Mouse (Mus musculus) forebrain, embryonic 15.5 days (tissue): ENCODE data around the gene Pmel. TPM values are rescaled to one million over a fixed set of nuclear protein-coding genes. Genes with fewer than 3 reads are reported as not detected.
"Not testable (repeated sequence)": the region's sequence is repeated elsewhere in the genome, so short reads cannot be mapped to it uniquely, and the experiment has no call there.

Experiments used
- ATAC-seq: fragments of 200-750 bp; cut with Nextera tagmentation; replicated peaks from 2 replicates; pipeline ENCODE4 v1.8.0; 2017; ENCODE audit warnings: mild to moderate bottlenecking, moderate TSS enrichment, moderate library complexity
- H3K27ac ChIP-seq: fragments of 300-500 bp; sonication (generic); replicated peaks from 2 replicates; pipeline ENCODE4 v1.5.1; 2015; ENCODE audit warnings: mild to moderate bottlenecking, inconsistent platforms
- H3K27me3 ChIP-seq: fragments of 300-500 bp; sonication (generic); 2 replicates; pipeline ENCODE4 v1.6.1; 2015; ENCODE audit warnings: inconsistent platforms
- H3K36me3 ChIP-seq: fragments of 300-500 bp; sonication (generic); 2 replicates; pipeline ENCODE4 v1.6.1; 2015; ENCODE audit warnings: mild to moderate bottlenecking, inconsistent platforms
- H3K4me1 ChIP-seq: fragments of 300-500 bp; sonication (generic); 2 replicates; pipeline ENCODE4 v1.6.1; 2015; ENCODE audit warnings: inconsistent platforms
- H3K4me2 ChIP-seq: fragments of 300-500 bp; sonication (generic); replicated peaks from 2 replicates; pipeline ENCODE4 v1.6.1; 2015; ENCODE audit warnings: mild to moderate bottlenecking, inconsistent platforms
- H3K4me3 ChIP-seq: fragments of 300-500 bp; sonication (generic); 2 replicates; pipeline ENCODE4 v1.5.1; 2015; ENCODE audit warnings: mild to moderate bottlenecking, inconsistent platforms
- H3K9ac ChIP-seq: fragments of 300-500 bp; sonication (generic); replicated peaks from 2 replicates; pipeline ENCODE4 v1.6.1; 2015; ENCODE audit warnings: mild to moderate bottlenecking, inconsistent platforms
- H3K9me3 ChIP-seq: fragments of 300-500 bp; sonication (generic); 2 replicates; pipeline ENCODE4 v1.6.1; 2016; ENCODE audit warnings: inconsistent platforms
- WGBS: fragments of 180-500 bp; shearing (Covaris S2); methylation state at CpG from one replicate; pipeline ENCODE4 v1.1.7; 2015; ENCODE audit warnings: mixed read lengths; 5-methylcytosine and 5-hydroxymethylcytosine counted together
- polyA plus RNA-seq: library from polyadenylated mRNA; unstranded; fragments of >200 nt; fragmentation: Nextera tagmentation; extraction: Ambion mirVana; gene quantifications from 2 replicates; pipeline ENCODE4 v1.2.1, GENCODE M21; 2015

Gene Pmel
- polyA plus RNA-seq, 1 experiment from 2014 or later: 0.33 TPM

GRCm38 (mm10) chr10:128705317-128705693 is 1.3 kb downstream of the Pmel start:
- no peaks in the 10 kb centered on the region for H3K36me3 ChIP-seq
- no peaks in the 10 kb centered on the region for H3K9me3 ChIP-seq
- H3K4me2 ChIP-seq: peak overlapping the region; percentile 84
- H3K27ac ChIP-seq: no peak overlapping the region
- peak overlapping the region; percentile 69 for H3K4me3 ChIP-seq
- H3K27me3 ChIP-seq: no peaks in the 10 kb centered on the region
- WGBS: 4% methylated on average over 11 of the region's 11 CpGs
- peaks cover 12% of the 10 kb centered on the region for H3K4me1 ChIP-seq
- peak overlapping the region; percentile 58; the same call in 1 of the 2 replicates for H3K9ac ChIP-seq
- peak; percentile 45; the same call in 1 of the 2 replicates for ATAC-seq

GRCm38 (mm10) chr10:128711318-128711717 is 7.3 kb downstream of the Pmel start:
- not testable (repeated sequence) for ATAC-seq, H3K27ac ChIP-seq, H3K36me3 ChIP-seq, H3K4me1 ChIP-seq, H3K27me3 ChIP-seq, H3K4me3 ChIP-seq, H3K4me2 ChIP-seq, H3K9ac ChIP-seq, H3K9me3 ChIP-seq
- WGBS: 98% methylated on average over 7 of the region's 7 CpGs

GRCm38 (mm10) chr10:128715559-128716537 is 11.9 kb downstream of the Pmel start:
- Histone ChIP-seq H3K4me2 (no peak overlapping the region), H3K27me3 (no peaks in the 10 kb centered on the region), H3K36me3 (no peaks in the 10 kb centered on the region), H3K4me3 (no peak overlapping the region), H3K27ac (no peak overlapping the region), H3K4me1 (no peaks in the 10 kb centered on the region), H3K9me3 (no peaks in the 10 kb centered on the region), H3K9ac (no peak overlapping the region)
- 90% methylated on average over 19 of the region's 19 CpGs for WGBS
- no peak for ATAC-seq

- H3K27me3 ChIP-seq, ATAC-seq, H3K9ac ChIP-seq, H3K4me1 ChIP-seq, H3K4me2 ChIP-seq, H3K9me3 ChIP-seq, H3K27ac ChIP-seq, H3K36me3 ChIP-seq, H3K4me3 ChIP-seq: not testable (repeated sequence)
- 83% methylated on average over 4 of the region's 4 CpGs for WGBS
These were observed 21.5 kb downstream of the Pmel start for GRCm38 (mm10) chr10:128725466-128725865.

GRCm38 (mm10) chr10:128728059-128728458 is 24.1 kb downstream of the Pmel start:
- H3K27me3 ChIP-seq: no peaks in the 10 kb centered on the region
- WGBS: 75% methylated on average over 5 of the region's 5 CpGs
- no peaks in the 10 kb centered on the region for H3K36me3 ChIP-seq
- no peak overlapping the region for H3K4me3 ChIP-seq
- H3K4me1 ChIP-seq: peaks cover 3% of the 10 kb centered on the region; the same call in 1 of the 2 replicates
- no peak for ATAC-seq
- H3K4me2 ChIP-seq: no peak overlapping the region
- H3K9me3 ChIP-seq: no peaks in the 10 kb centered on the region
- no peak overlapping the region for H3K27ac ChIP-seq
- H3K9ac ChIP-seq: no peak overlapping the region

- no peaks in the 10 kb centered on the region for H3K36me3 ChIP-seq
- peak overlapping the region; percentile 27; the same call in 1 of the 2 replicates for H3K4me2 ChIP-seq
- H3K27me3 ChIP-seq: no peaks in the 10 kb centered on the region
- peaks cover 3% of the 10 kb centered on the region; the same call in 1 of the 2 replicates for H3K4me1 ChIP-seq
- H3K4me3 ChIP-seq: no peak overlapping the region
- H3K27ac ChIP-seq: no peak overlapping the region
- 17% methylated on average over 10 of the region's 10 CpGs for WGBS
- H3K9ac ChIP-seq: no peak overlapping the region
- H3K9me3 ChIP-seq: no peaks in the 10 kb centered on the region
- ATAC-seq: peak; percentile 61
These were observed 27.0 kb downstream of the Pmel start for GRCm38 (mm10) chr10:128731002-128731433.

- Histone ChIP-seq H3K4me3 (no peak overlapping the region), H3K36me3 (no peaks in the 10 kb centered on the region), H3K4me1 (peaks cover 3% of the 10 kb centered on the region; the same call in 1 of the 2 replicates), H3K9me3 (no peaks in the 10 kb centered on the region), H3K27ac (no peak overlapping the region), H3K9ac (no peak overlapping the region), H3K27me3 (no peaks in the 10 kb centered on the region), H3K4me2 (no peak overlapping the region)
- no peak for ATAC-seq
These were observed 28.0 kb downstream of the Pmel start for GRCm38 (mm10) chr10:128731992-128732391.

- no peaks in the 10 kb centered on the region for H3K9me3 ChIP-seq
- H3K4me2 ChIP-seq: peak overlapping the region; percentile 36
- 5% methylated on average over 15 of the region's 15 CpGs for WGBS
- H3K4me1 ChIP-seq: 0 out of 2 replicates have a peak, but pooled peaks cover 2% of the 10 kb centered on the region
- H3K4me3 ChIP-seq: peak overlapping the region; percentile 20; the same call in 1 of the 2 replicates
- H3K36me3 ChIP-seq: no peaks in the 10 kb centered on the region
- H3K27ac ChIP-seq: no peak overlapping the region
- no peak for ATAC-seq
- no peak overlapping the region for H3K9ac ChIP-seq
- H3K27me3 ChIP-seq: peaks cover 11% of the 10 kb centered on the region; the same call in 1 of the 2 replicates
These were observed 33.4 kb downstream of the Pmel start for GRCm38 (mm10) chr10:128737435-128737834.

GRCm38 (mm10) chr10:128740296-128740695 is 36.3 kb downstream of the Pmel start:
- H3K4me2 ChIP-seq: no peak overlapping the region
- H3K9me3 ChIP-seq: no peaks in the 10 kb centered on the region
- no peaks in the 10 kb centered on the region for H3K36me3 ChIP-seq
- H3K27me3 ChIP-seq: peaks cover 34% of the 10 kb centered on the region; the same call in 1 of the 2 replicates
- H3K4me1 ChIP-seq: peaks cover 18% of the 10 kb centered on the region
- no peak overlapping the region for H3K4me3 ChIP-seq
- H3K9ac ChIP-seq: no peak overlapping the region
- H3K27ac ChIP-seq: no peak overlapping the region
- 81% methylated on average over 2 of the region's 2 CpGs for WGBS
- ATAC-seq: no peak

- Histone ChIP-seq H3K9me3 (no peaks in the 10 kb centered on the region), H3K27ac (no peak overlapping the region), H3K4me2 (no peak overlapping the region), H3K4me1 (peaks cover 21% of the 10 kb centered on the region), H3K9ac (no peak overlapping the region), H3K27me3 (peaks cover 38% of the 10 kb centered on the region; the same call in 1 of the 2 replicates), H3K4me3 (no peak overlapping the region), H3K36me3 (no peaks in the 10 kb centered on the region)
- 35% methylated on average over 4 of the region's 4 CpGs for WGBS
- ATAC-seq: no peak
These were observed 38.6 kb downstream of the Pmel start for GRCm38 (mm10) chr10:128742616-128743015.

- Histone ChIP-seq H3K27me3 (peaks cover 38% of the 10 kb centered on the region; the same call in 1 of the 2 replicates), H3K4me3 (peak overlapping the region; percentile 51), H3K4me1 (peaks cover 21% of the 10 kb centered on the region), H3K9me3 (no peaks in the 10 kb centered on the region), H3K36me3 (no peaks in the 10 kb centered on the region), H3K4me2 (peak overlapping the region; percentile 84), H3K27ac (no peak overlapping the region), H3K9ac (peak overlapping the region; percentile 53)
- ATAC-seq: no peak
- WGBS: 9% methylated on average over 7 of the region's 7 CpGs
These were observed 39.2 kb downstream of the Pmel start for GRCm38 (mm10) chr10:128743235-128743634.

- H3K36me3 ChIP-seq: no peaks in the 10 kb centered on the region
- peak overlapping the region; percentile 84 for H3K4me2 ChIP-seq
- peaks cover 38% of the 10 kb centered on the region; the same call in 1 of the 2 replicates for H3K27me3 ChIP-seq
- H3K4me3 ChIP-seq: peak overlapping the region; percentile 51
- ATAC-seq: no peak
- no peaks in the 10 kb centered on the region for H3K9me3 ChIP-seq
- WGBS: under 1% methylated on average over 35 of the region's 37 CpGs
- no peak overlapping the region for H3K27ac ChIP-seq
- H3K9ac ChIP-seq: peak overlapping the region; percentile 53
- peaks cover 21% of the 10 kb centered on the region for H3K4me1 ChIP-seq
These were observed 39.8 kb downstream of the Pmel start for GRCm38 (mm10) chr10:128743791-128744191.
